Mouse (Mus musculus): Measurements from ENCODE around the gene Polrmt. TPM values are rescaled to one million over a fixed set of nuclear protein-coding genes. Genes with fewer than 3 reads are reported as not detected.
A peak's percentile ranks its signal among the peaks of the same experiment; 100 is the strongest.

The Polrmt gene
- polyA plus RNA-seq, 1 experiment: 46.2 TPM

DNA sequence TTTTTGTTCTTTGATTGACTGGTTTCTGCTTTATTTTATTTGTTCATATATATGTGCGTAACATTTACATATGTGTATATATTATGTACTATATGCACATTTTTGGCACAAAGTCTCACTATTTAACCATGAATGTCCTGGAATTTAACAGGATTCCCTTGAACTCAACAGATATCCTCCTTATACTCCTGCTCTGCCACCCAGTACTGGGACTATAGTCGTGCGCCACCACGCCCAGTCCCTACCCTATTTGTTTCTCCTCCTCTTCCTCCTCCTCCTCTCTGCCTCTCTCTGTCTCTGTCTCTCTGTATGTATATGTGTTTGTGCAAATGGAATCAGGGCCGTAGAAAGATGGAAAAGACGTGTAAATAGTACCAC lies 382 bp upstream of the Polrmt start:
- WGBS: 25% methylated on average over 6 of the region's 6 CpGs
- peaks cover 8% of the 10 kb centered on the region for H3K4me1 ChIP-seq (ENCODE audit: control insufficient read depth, insufficient read depth, low read length)
- no peak for DNase-seq
- no peak for TF ChIP-seq POLR2A (IDR thresholded peaks at IDR 0.05; ENCODE audit: borderline replicate concordance, extremely low read depth, low read depth, low read length)
- TF ChIP-seq CTCF (IDR thresholded peaks at IDR 0.05; ENCODE audit: insufficient read depth, low read length): no peak
- H3K4me3 ChIP-seq (replicated peaks; ENCODE audit: extremely low read depth, low read depth, low read length): no peak overlapping the region

DNA sequence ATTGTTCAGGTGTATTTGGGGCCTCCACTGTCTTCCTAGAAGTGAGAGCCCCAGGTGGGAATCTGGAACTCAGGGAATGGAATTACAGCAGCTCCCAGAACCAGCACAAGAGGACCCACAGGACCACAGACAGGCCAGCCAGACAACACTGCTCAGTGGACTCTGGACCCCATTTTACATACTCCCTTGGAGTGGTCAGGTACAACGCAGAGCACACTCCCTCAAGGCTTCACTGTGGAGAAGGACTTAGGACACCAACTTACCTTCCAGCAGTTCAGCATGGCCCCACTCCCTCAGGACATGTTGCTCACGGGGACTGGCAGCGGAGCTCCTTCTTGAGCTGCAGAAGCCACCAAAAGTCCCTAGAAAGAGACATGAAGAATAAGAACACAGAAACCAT lies 970 bp downstream of the Polrmt start:
- 89% methylated on average over 3 of the region's 3 CpGs for WGBS
- H3K4me1 ChIP-seq (ENCODE audit: control insufficient read depth, insufficient read depth, low read length): peaks cover 8% of the 10 kb centered on the region
- H3K4me3 ChIP-seq (replicated peaks; ENCODE audit: extremely low read depth, low read depth, low read length): no peak overlapping the region
- DNase-seq: no peak
- TF ChIP-seq CTCF (IDR thresholded peaks at IDR 0.05; ENCODE audit: insufficient read depth, low read length): no peak

GRCm38 (mm10) chr10:79743650-79744365 lies 2.6 kb downstream of the Polrmt start:
- Histone ChIP-seq H3K4me3 (replicated peaks; ENCODE audit: extremely low read depth, low read depth, low read length) (no peak overlapping the region), H3K4me1 (ENCODE audit: control insufficient read depth, insufficient read depth, low read length) (peaks cover 8% of the 10 kb centered on the region)
- DNase-seq: no peak
- 91% methylated on average over 15 of the region's 15 CpGs for WGBS
- TF ChIP-seq CTCF (IDR thresholded peaks at IDR 0.05; ENCODE audit: insufficient read depth, low read length) (no peak), POLR2A (IDR thresholded peaks at IDR 0.05; ENCODE audit: borderline replicate concordance, extremely low read depth, low read depth, low read length) (no peak)

DNA sequence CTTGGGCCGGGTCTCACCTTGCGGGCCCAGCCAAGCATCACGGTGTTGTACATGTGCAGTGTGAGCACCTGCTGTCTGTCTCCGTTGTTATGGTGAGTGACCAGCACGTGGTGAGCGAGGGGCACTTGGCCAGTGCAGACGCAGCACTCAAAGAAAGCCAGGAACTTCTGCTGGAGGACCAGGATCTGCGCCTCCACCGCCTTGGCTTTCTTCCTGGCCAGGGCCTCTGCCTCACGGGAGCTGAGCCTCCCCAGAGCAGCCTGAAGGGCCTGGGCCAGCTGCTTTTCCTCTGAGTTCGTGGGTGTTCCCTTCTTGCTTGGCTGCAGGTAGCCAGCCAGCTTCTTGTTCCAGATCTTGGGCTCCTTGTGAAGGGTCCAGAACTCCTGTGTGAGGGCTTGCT lies 3.2 kb downstream of the Polrmt start:
- TF ChIP-seq CTCF (IDR thresholded peaks at IDR 0.05; ENCODE audit: insufficient read depth, low read length): no peak
- TF ChIP-seq POLR2A (IDR thresholded peaks at IDR 0.05; ENCODE audit: borderline replicate concordance, extremely low read depth, low read depth, low read length): no peak
- 85% methylated on average over 11 of the region's 11 CpGs for WGBS
- Histone ChIP-seq H3K4me1 (ENCODE audit: control insufficient read depth, insufficient read depth, low read length) (peaks cover 8% of the 10 kb centered on the region), H3K4me3 (replicated peaks; ENCODE audit: extremely low read depth, low read depth, low read length) (no peak overlapping the region)
- DNase-seq: no peak

- TF ChIP-seq POLR2A (IDR thresholded peaks at IDR 0.05; ENCODE audit: borderline replicate concordance, extremely low read depth, low read depth, low read length) (no peak), CTCF (IDR thresholded peaks at IDR 0.05; ENCODE audit: insufficient read depth, low read length) (no peak)
- Histone ChIP-seq H3K4me3 (replicated peaks; ENCODE audit: extremely low read depth, low read depth, low read length) (no peak overlapping the region), H3K4me1 (ENCODE audit: control insufficient read depth, insufficient read depth, low read length) (peaks cover 4% of the 10 kb centered on the region)
- WGBS: 87% methylated on average over 11 of the region's 11 CpGs
- no peak for DNase-seq
These were observed 5.5 kb downstream of the Polrmt start for GRCm38 (mm10) chr10:79740863-79741262.

DNA sequence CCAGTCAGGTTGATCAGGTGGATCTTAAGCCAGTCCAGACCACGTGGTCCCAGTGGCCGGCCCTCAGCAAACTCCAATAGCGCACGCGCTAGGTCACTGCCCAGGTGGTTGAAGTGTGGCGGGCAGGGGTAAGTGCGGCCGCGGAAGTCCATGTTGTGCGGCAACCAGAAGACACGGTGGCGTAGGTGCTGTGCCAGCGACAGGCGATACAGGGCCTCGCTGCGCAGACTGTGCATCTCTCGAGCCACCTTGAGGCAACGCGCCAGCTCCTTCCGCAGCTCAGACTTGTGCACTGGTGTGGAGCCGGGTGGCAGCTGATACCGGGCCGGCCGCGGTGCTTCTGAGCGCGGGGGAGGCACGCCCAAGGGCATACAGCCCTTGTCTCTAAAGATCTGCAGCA lies 7.1 kb downstream of the Polrmt start:
- no peak for TF ChIP-seq CTCF (IDR thresholded peaks at IDR 0.05; ENCODE audit: insufficient read depth, low read length)
- TF ChIP-seq POLR2A (IDR thresholded peaks at IDR 0.05; ENCODE audit: borderline replicate concordance, extremely low read depth, low read depth, low read length): no peak
- DNase-seq: no peak
- no peaks in the 10 kb centered on the region for H3K4me1 ChIP-seq (ENCODE audit: control insufficient read depth, insufficient read depth, low read length)
- H3K4me3 ChIP-seq (replicated peaks; ENCODE audit: extremely low read depth, low read depth, low read length): no peak overlapping the region
- WGBS: 97% methylated on average over 28 of the region's 28 CpGs

DNA sequence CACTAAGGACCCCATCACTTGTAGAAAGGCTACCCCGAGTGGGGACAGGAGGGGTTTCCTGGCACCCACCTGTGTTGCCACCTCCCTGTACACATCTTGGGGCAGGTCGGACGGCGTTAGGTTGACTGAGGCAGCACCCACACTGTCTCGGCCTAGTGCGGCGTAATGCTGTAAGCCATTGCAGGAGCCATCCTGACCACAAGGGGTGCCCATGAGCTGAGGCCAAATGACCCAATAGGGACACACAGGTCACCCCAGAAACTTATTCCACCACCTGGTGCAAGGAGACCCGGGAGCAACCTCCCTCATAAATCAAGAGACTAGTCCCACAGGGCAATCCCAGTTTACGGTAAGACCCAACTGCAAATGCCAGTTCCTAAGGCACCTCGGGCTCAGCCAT lies 8.1 kb downstream of the Polrmt start:
- no peaks in the 10 kb centered on the region for H3K4me1 ChIP-seq (ENCODE audit: control insufficient read depth, insufficient read depth, low read length)
- WGBS: 91% methylated on average over 10 of the region's 10 CpGs
- DNase-seq: no peak
- TF ChIP-seq CTCF (IDR thresholded peaks at IDR 0.05; ENCODE audit: insufficient read depth, low read length) (peak; percentile 72), POLR2A (IDR thresholded peaks at IDR 0.05; ENCODE audit: borderline replicate concordance, extremely low read depth, low read depth, low read length) (no peak)
- H3K4me3 ChIP-seq (replicated peaks; ENCODE audit: extremely low read depth, low read depth, low read length): no peak overlapping the region

DNA sequence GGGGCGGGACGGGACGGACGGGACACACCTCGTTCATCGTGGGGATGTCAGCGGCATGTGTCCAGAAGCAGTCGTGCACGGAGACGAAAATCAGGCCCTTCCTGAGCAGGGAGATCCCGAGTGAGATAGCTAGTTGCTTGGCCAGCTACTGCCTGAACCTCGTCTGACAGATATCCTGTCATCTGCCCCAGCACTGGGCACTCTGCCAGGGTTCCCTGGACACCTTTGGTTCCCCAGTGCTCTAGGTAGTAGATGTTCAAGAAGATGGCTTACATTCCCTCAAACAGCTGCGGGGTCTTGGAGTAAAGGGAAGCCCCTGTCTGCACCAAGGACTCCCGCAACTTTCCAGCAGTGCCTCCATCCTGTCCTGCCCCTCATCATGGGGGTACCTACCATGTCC lies 9.7 kb downstream of the Polrmt start:
- WGBS: 72% methylated on average over 14 of the region's 14 CpGs
- TF ChIP-seq POLR2A (IDR thresholded peaks at IDR 0.05; ENCODE audit: borderline replicate concordance, extremely low read depth, low read depth, low read length) (no peak), CTCF (IDR thresholded peaks at IDR 0.05; ENCODE audit: insufficient read depth, low read length) (no peak)
- Histone ChIP-seq H3K4me3 (replicated peaks; ENCODE audit: extremely low read depth, low read depth, low read length) (no peak overlapping the region), H3K4me1 (ENCODE audit: control insufficient read depth, insufficient read depth, low read length) (no peaks in the 10 kb centered on the region)
- DNase-seq: no peak

GRCm38 (mm10) chr10:79735361-79735760 lies 11.0 kb downstream of the Polrmt start:
- 53% methylated on average over 50 of the region's 52 CpGs for WGBS
- no peaks in the 10 kb centered on the region for H3K4me1 ChIP-seq (ENCODE audit: control insufficient read depth, insufficient read depth, low read length)

DNA sequence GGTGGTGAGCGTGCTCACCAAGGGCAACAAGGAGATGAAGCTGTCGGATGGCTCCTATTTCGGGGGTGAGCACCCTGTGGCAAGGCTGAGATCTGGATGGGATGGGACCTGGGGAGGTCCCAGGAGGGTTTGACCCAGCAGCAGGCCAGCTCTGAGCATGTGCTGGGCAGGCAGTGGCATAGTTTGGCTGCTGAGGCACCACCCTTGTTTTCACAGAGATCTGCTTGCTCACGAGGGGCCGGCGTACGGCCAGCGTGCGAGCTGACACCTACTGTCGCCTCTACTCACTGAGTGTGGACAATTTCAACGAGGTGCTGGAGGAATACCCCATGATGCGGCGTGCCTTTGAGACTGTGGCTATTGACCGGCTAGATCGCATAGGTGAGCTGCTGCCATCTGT lies 12.5 kb downstream of the Polrmt start:
- H3K4me1 ChIP-seq (ENCODE audit: control insufficient read depth, insufficient read depth, low read length): peaks cover 2% of the 10 kb centered on the region; the same call in 1 of the 2 replicates
- DNase-seq: no peak
- no peak overlapping the region for H3K4me3 ChIP-seq (replicated peaks; ENCODE audit: extremely low read depth, low read depth, low read length)
- TF ChIP-seq POLR2A (IDR thresholded peaks at IDR 0.05; ENCODE audit: borderline replicate concordance, extremely low read depth, low read depth, low read length): no peak
- TF ChIP-seq CTCF (IDR thresholded peaks at IDR 0.05; ENCODE audit: insufficient read depth, low read length): no peak
- WGBS: 94% methylated on average over 15 of the region's 15 CpGs

More at GRCm38 (mm10) chr10:79735361-79735760, 11.0 kb downstream of the Polrmt start:
- no peak overlapping the region for H3K4me3 ChIP-seq (replicated peaks; ENCODE audit: extremely low read depth, low read depth, low read length)
- DNase-seq: no peak
- TF ChIP-seq CTCF (IDR thresholded peaks at IDR 0.05; ENCODE audit: insufficient read depth, low read length) (no peak), POLR2A (IDR thresholded peaks at IDR 0.05; ENCODE audit: borderline replicate concordance, extremely low read depth, low read depth, low read length) (no peak)

Data from lung, adult 2 months (tissue).